Mouse (Mus musculus): ENCODE measurements at regions not wholly inside any gene's neighbourhood (a gene's known extent, or its start where the extent isn't known, plus 50 kb on each side); places are given as distances from the start of the nearest gene placed in this dataset.

DNA sequence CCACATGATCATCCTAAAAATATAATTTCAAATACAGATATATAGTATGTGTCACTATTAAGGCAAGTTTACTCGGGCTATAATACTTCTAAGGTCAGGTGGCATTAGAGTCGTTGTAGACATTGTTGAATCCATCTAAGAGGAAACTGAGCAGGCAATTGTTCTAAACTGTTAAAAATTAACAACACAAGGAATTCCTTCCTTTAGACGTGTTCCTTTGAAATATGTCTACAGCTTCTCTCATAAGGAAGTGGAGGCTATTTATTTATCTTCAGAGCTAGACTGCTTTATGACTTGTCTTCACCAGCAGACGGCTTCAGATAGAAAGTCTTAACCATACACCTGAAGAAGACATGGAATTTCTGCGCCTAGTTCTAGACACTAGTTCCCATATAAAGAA, 744.2 kb upstream of the Cited2 start:
- intact Hi-C loops (cut with DNase I), result no loop called here
- DNase-seq (ENCODE audit: low spot score), result no peak

DNA sequence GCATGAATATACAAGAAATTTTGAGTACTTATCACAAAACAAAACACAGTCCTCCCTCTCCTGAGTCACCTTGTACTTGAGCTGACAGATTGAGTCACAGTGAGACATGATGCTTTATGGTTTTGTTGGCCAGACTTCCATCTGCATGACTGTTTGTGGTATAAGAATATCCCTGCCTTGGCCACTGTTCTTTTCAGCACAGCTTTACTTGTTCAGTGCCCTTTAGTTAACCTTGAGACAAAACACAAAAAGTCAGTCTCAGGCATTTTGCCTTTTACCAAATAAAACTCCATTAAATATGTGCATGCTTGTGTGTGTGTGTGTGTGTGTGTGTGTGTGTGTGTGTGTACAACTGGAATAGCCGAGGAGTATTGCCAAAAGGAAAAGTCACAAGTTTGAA, 732.8 kb upstream of the Cited2 start:
- intact Hi-C loops (cut with DNase I), result loop anchor here (5.0 kb wide), 1 partner anchor 732 kb away; the partner anchor contains the start of gene Cited2
- DNase-seq (ENCODE audit: low spot score), result no peak

DNA sequence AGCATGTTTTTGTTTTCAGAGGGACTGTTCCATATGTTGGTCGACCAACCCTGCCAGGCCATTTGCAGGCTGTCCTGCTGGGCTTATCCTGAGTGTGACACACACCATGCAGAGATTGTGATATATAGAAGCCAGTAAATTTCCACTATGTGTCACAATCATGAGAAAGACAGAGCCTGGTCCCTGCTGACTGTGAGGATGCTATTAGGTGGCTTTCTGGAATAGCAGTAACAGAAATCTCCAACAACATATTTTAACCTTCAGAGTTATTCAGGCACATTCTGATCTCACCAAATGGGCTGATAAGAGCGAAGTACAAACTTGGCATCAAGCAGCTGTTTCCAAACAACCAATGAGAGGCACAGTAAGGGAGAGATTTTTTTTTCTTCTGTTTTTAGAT, 729.2 kb upstream of the Cited2 start:
- no peak for DNase-seq (ENCODE audit: low spot score)
- intact Hi-C loops (cut with DNase I), result loop anchor here (5.0 kb wide), 1 partner anchor 729 kb away; the partner anchor contains the start of gene Cited2

GRCm38 (mm10) chr10:16994526-16994925, 728.5 kb upstream of the Cited2 start:
- intact Hi-C loops (cut with DNase I), result loop anchor here (5.0 kb wide), 1 partner anchor 728 kb away; the partner anchor contains the start of gene Cited2
- no peak for DNase-seq (ENCODE audit: low spot score)

DNA sequence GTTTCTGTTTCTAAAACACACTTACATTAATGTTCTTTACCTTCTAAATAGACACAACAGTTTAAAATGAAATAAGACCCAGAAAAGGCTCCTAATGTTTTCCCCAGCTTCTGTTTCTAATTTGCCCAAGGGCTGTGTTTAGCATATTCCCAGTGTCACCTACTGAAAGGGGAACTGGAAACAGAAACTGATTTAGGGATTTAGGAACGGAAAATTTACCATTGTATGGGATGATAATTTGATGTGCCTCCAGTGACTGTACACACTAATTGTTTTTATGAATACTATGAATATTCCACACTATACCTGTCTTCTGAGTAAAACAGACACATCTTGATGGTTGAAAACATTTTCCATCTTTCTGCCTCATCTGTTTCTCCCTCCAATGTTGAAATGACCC, 728.0 kb upstream of the Cited2 start:
- intact Hi-C loops (cut with DNase I), result no loop called here
- no peak for DNase-seq (ENCODE audit: low spot score)

GRCm38 (mm10) chr10:16996820-16997466, 726.1 kb upstream of the Cited2 start:
- intact Hi-C loops (cut with DNase I), result no loop called here
- DNase-seq (ENCODE audit: low spot score), result no peak

- no peak for DNase-seq (ENCODE audit: low spot score)
- intact Hi-C loops (cut with DNase I), result no loop called here
Observed at GRCm38 (mm10) chr10:17001320-17001719, 721.7 kb upstream of the Cited2 start.

DNA sequence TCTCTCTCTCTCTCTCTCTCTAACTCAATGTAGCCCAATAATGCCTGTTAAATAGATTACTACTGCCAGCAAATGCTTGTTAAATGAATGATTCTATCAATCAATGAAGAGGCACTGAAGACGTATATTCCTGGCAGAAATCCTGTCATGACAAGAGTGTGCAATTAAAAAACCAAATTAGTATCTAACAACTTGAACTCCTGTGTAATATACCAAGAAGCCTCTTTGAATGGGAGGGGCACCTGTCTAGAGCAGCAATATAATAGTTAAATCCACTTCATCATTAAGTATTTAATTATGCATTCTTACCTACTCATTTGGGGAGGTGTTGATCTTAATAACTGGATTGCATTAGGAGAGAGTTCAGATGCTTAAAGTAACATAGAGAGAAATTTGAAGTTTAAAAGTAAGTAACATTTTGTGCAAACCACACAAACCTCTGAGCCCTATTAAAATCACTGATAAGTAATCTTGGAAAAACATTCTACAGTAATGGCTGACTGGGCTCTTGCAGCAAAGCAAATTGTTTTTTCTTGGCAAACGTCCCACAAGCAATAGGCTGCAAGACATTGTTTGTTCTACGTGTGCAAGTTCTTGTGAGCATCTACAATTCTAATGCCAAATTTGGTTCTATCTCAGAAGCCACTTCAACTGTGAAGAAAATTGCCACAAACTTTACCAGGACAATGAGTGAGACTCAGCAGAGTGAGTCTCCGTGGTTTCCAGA, 719.7 kb upstream of the Cited2 start:
- DNase-seq (ENCODE audit: low spot score), result no peak
- intact Hi-C loops (cut with DNase I), result no loop called here

- DNase-seq (ENCODE audit: low spot score), result no peak
- intact Hi-C loops (cut with DNase I), result no loop called here
Observed at GRCm38 (mm10) chr10:17008683-17009082, 714.3 kb upstream of the Cited2 start.

DNA sequence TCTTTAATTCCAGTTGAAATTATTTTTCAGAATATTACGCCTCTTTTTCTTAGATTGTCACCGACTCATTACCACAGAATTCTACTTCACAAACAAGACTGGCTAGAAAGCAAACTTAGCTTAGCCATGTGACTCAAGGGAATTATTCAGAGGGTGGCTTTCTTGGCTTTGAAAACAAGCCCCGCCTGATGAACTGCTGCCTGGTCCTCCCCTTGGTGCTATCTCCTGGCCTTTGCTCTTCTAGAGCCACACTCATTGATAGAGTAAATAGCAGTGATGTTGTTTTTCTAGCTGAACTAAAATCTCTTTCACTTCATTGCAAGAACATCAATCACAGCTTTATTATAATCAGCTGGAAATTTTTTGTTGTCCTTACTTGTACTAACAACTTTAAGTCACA, 713.0 kb upstream of the Cited2 start:
- intact Hi-C loops (cut with DNase I), result no loop called here
- DNase-seq (ENCODE audit: low spot score), result no peak

DNA sequence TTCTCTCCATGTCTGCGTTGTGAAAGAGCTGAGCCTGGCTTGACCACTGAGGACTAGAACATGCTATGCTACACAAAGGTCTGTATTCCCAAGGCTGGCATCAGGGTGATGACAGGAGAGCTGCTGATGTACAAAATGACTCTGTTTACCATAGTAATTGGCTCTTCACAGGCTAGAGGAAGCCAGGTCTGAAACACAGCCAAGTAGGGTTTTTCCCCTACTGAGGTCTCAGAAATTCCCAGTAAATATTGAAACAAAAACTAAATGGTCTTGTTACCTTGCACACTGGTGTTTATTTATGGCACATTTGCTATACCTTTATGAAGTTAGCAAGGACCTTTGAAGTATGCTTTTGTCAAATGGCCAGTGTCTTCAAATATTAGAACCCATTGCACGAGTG, 711.1 kb upstream of the Cited2 start:
- intact Hi-C loops (cut with DNase I), result no loop called here
- DNase-seq (ENCODE audit: low spot score), result no peak

DNA sequence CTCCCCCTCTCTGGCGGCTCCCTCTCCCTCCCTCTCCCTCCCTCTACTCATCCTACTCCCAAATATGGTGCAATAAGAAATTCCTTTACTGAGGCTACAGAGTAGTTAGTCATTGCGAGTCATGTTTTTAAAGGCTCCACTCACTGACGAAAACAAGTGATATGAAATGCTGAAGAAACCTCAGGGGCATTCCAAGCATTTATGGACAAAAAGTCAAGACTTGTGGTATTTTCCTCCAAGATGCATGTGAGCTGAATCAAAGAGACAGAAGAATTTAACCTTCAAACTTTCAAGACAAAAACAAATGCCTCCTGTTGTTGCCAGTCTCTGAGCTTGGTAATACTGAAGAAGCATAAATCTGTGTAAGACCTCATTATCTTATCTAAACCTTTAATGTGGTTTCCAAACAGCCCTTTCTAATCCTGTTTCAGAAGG, 710.5 kb upstream of the Cited2 start:
- intact Hi-C loops (cut with DNase I), result no loop called here
- DNase-seq (ENCODE audit: low spot score), result no peak

DNA sequence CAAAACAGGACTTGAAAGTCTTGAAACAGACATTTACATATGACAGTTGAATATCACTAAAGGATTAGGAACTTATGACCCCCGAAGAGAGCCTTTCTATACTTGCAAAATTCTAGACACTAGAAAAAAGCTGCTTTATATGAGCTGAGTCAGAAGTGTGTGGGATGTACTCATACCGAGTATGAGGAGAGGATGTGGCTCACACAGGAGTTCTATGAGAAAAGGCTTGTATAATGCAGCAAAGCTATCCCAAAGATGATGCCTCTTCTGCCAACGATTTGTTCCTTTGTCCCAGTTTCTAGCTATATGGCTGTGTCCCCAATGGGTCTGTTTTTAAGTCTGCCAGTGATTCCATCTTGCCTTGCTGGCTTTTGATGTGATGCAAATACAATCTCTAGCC, 708.2 kb upstream of the Cited2 start:
- intact Hi-C loops (cut with DNase I), result no loop called here
- no peak for DNase-seq (ENCODE audit: low spot score)

- intact Hi-C loops (cut with DNase I), result no loop called here
- DNase-seq (ENCODE audit: low spot score), result no peak
Observed at GRCm38 (mm10) chr10:17016854-17017253, 706.2 kb upstream of the Cited2 start.

- DNase-seq (ENCODE audit: low spot score), result no peak
- intact Hi-C loops (cut with DNase I), result no loop called here
Observed at GRCm38 (mm10) chr10:17022216-17023158, 700.5 kb upstream of the Cited2 start.

DNA sequence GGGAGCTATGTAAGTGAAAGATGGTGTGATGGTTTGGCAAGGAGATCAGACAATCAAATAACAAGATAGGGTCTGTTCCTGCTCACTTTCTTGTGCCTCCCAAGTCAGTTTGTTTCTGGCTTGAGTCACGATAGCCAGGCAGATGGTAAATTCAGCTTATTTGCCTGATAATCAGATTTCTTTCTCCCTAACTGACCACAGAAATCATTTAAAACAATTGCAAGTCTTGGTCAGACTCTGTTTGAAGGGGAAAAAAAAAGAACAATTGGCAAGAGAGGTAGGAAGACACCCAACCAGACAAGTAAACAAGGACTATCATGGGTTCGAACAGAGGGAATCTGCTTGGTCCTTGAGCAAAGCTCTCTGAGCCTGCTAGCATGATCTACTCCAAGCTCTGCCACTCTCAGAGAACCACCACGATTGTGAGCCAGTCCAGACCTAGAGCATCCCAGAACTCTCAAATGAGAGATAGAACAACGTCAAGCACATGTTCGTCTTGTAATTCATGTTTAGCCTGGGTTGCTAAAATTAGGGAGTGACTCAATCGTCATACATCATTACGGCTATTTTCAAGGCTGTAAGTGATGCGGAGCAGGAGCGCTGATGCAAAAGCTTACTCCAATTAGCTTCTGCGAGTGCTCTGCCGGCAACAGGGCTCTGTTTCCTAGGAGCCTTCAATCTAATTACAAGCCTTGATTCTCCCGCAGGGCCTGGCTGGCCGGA, 699.3 kb upstream of the Cited2 start:
- DNase-seq (ENCODE audit: low spot score), result no peak
- intact Hi-C loops (cut with DNase I), result no loop called here

GRCm38 (mm10) chr10:17024294-17024665, 698.7 kb upstream of the Cited2 start:
- no peak for DNase-seq (ENCODE audit: low spot score)
- intact Hi-C loops (cut with DNase I), result no loop called here

GRCm38 (mm10) chr10:17034892-17035775, 687.9 kb upstream of the Cited2 start:
- no peak for DNase-seq (ENCODE audit: low spot score)
- intact Hi-C loops (cut with DNase I), result no loop called here
